ENCODE assay signal across 8 mouse cellular contexts in the genomic region with DNA sequence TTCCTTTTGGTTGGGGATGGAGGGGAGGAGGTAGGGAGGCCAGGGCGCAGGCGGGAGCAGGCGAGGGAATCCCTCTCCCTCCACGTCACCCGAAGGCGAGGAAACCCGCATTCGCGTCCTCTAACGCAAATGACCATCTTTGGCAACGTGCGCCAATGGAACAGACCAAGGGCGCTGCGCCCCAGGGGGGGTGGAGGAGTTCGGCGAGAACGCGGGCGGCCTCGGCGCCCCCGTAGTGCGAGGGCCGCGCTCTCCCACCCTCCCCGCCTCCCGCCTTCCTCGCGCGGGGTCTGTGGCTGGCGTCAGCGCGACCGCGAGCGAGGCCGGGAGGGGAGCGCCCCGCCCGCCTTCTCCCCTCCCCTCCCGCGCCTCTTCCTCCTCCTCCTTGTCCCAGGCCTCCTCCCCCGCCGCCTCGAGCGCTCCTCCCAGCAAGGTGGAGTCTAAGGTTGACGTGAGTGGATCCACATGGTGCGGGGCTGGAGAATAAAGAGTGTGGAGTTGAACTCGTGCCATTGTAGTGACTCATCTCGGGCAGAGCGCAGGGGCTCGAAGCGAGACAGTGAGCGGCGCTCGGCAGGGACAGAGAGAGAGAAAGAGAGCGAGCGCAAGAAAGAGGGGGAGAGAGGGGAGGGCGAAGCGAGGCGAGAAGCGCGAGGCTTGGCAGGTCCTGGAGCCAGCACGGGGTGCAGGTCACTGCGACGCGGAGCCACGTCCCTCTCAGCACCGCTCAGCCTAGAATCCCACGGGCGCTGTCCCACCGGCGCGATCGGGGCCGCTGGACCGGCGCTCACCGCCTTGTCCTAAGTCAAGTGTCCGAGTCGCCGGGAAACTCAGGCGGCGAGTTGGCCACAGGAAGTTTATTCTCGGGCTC. TPM values are rescaled to one million over a fixed set of nuclear protein-coding genes. Genes with fewer than 3 reads are reported as not detected.
DNase-seq lines count a peak whose midpoint lies in the region; ATAC-seq lines count a peak whose summit lies in the region.

A gene (plus strand): TSS at position 466 of the 871 bp plus-strand sequence.

- H3K4me3 ChIP-seq in hindbrain, embryonic 10.5 days = peak within 1 kb of the TSS; percentile 72
- H3K4me3 ChIP-seq in lung, embryonic 16.5 days (ENCODE audit: low read length) = peak within 1 kb of the TSS; percentile 65

- peak; percentile 98 for DNase-seq in MN1 (ENCODE audit: low spot score)
- peak; percentile 94 for DNase-seq in cerebellum, adult 8-10 months
- peak; percentile 92 to 96 for DNase-seq in frontal cortex, adult 2 months (ENCODE audit: extremely low spot score in 1 of 2, low spot score in 1 of 2)
- DNase-seq in hindbrain, embryonic 10.5 days (ENCODE audit: low spot score) = peak; percentile 87
- DNase-seq in layer of hippocampus, adult 9-11 months = peak; percentile 96
- DNase-seq in ovary, adult 18-20 months (ENCODE audit: low spot score) = peak; percentile 98
- DNase-seq in thymus, postnatal 0 days (ENCODE audit: low spot score) = peak; percentile 65

- H3K4me2 ChIP-seq in lung, embryonic 16.5 days (ENCODE audit: low read depth, low read length) = peak within 1 kb of the TSS; percentile 66

- H3K9me3 ChIP-seq in hindbrain, embryonic 10.5 days = no peaks in the 10 kb centered on the region
- no peaks in the 10 kb centered on the region for H3K9me3 ChIP-seq in lung, embryonic 16.5 days (ENCODE audit: control insufficient read depth, low read length)

- H3K27me3 ChIP-seq in hindbrain, embryonic 10.5 days (ENCODE audit: insufficient read depth, poor library complexity, severe bottlenecking) = peaks cover 86% of the 10 kb centered on the region
- no peaks in the 10 kb centered on the region for H3K27me3 ChIP-seq in lung, embryonic 16.5 days (ENCODE audit: control insufficient read depth, insufficient read depth, low read depth, low read length)

- H3K36me3 ChIP-seq in hindbrain, embryonic 10.5 days = no peaks in the 10 kb centered on the region
- no peaks in the 10 kb centered on the region for H3K36me3 ChIP-seq in lung, embryonic 16.5 days (ENCODE audit: control insufficient read depth, insufficient read depth, low read length)

- peak; percentile 89 for ATAC-seq in lung, embryonic 16.5 days (ENCODE audit: low read depth)

- under 1% methylated on average over 85 of the region's 85 CpGs for WGBS in hindbrain, embryonic 10.5 days
- under 1% methylated on average over 80 of the region's 85 CpGs for WGBS in lung, embryonic 16.5 days

- peak within 1 kb of the TSS; percentile 89 for H3K27ac ChIP-seq in hindbrain, embryonic 10.5 days
- H3K27ac ChIP-seq in lung, embryonic 16.5 days (ENCODE audit: low read length) = peak within 1 kb of the TSS; percentile 100

- peak within 1 kb of the TSS; percentile 90 for H3K9ac ChIP-seq in lung, embryonic 16.5 days (ENCODE audit: low read length)

- peaks cover 43% of the 10 kb centered on the region for H3K4me1 ChIP-seq in hindbrain, embryonic 10.5 days (replicated peaks)
- peaks cover 30% of the 10 kb centered on the region for H3K4me1 ChIP-seq in lung, embryonic 16.5 days (replicated peaks; ENCODE audit: control insufficient read depth, insufficient read depth, low read length)

RNA-seq across cellular contexts. Expression of the gene that starts here (rescaled TPM):
- polyA plus RNA-seq in frontal cortex, adult 2 months (2012; rRNA removed) = 12.1 and 17.9 TPM in 2 replicates
- polyA plus RNA-seq in hindbrain, embryonic 10.5 days (2016; fragmentation: Nextera tagmentation; extraction: Ambion mirVana) = 0.42 and 0.55 TPM in 2 replicates
- polyA plus RNA-seq in lung, embryonic 16.5 days (2015; fragmentation: Nextera tagmentation; extraction: Ambion mirVana) = 3.4 and 4.7 TPM in 2 replicates
- polyA plus RNA-seq in thymus, postnatal 0 days (2015; fragmentation: Nextera tagmentation; extraction: Ambion mirVana) = 0.78 and 0.95 TPM in 2 replicates

Comparison
In these comparisons a context has a peak if more than half of its experiments do, and no peak if none do; other contexts are left out.
1. Peak in every context shown above with its lines: DNase-seq, ATAC-seq, H3K4me3 ChIP-seq and H3K27ac ChIP-seq.
2. Peak in DNase-seq, H3K4me3 ChIP-seq and H3K27ac ChIP-seq in hindbrain, embryonic 10.5 days; RNA of the gene not detected or under 1 TPM.
3. Peak in DNase-seq in thymus, postnatal 0 days; RNA of the gene not detected or under 1 TPM.